Mouse (Mus musculus): ENCODE measurements around the gene Krtcap2.

Gene Krtcap2

GRCm38 (mm10) chr3:89225918-89226317 is 19.8 kb upstream of the Krtcap2 start:
- no peak for DNase-seq (ENCODE audit: low spot score)

- DNase-seq (ENCODE audit: low spot score), result no peak
Observed at GRCm38 (mm10) chr3:89226361-89226760, 19.4 kb upstream of the Krtcap2 start.

- DNase-seq (ENCODE audit: low spot score), result no peak
Observed at GRCm38 (mm10) chr3:89226900-89227299, 18.9 kb upstream of the Krtcap2 start, which contains the start of gene Mtx1. TSS of gene Mtx1 (minus strand) at chr3:89227088.

- peak; percentile 84 for DNase-seq (ENCODE audit: low spot score)
Observed at GRCm38 (mm10) chr3:89227307-89228179, 18.2 kb upstream of the Krtcap2 start.

GRCm38 (mm10) chr3:89228180-89228549 is 17.6 kb upstream of the Krtcap2 start:
- peak; percentile 78 for DNase-seq (ENCODE audit: low spot score)

GRCm38 (mm10) chr3:89228836-89229235 is 16.9 kb upstream of the Krtcap2 start, which contains the start of gene Muc1:
TSS of gene Muc1 (plus strand) at chr3:89229057.
- DNase-seq (ENCODE audit: low spot score), result no peak

- DNase-seq (ENCODE audit: low spot score), result no peak
Observed at GRCm38 (mm10) chr3:89229276-89229675, 16.5 kb upstream of the Krtcap2 start.

- DNase-seq (ENCODE audit: low spot score), result no peak
Observed at GRCm38 (mm10) chr3:89230561-89230960, 15.2 kb upstream of the Krtcap2 start.

GRCm38 (mm10) chr3:89231345-89231744 is 14.4 kb upstream of the Krtcap2 start:
- no peak for DNase-seq (ENCODE audit: low spot score)

- no peak for DNase-seq (ENCODE audit: low spot score)
Observed at GRCm38 (mm10) chr3:89231772-89232275, 13.9 kb upstream of the Krtcap2 start.

GRCm38 (mm10) chr3:89232614-89233013 is 13.2 kb upstream of the Krtcap2 start:
- no peak for DNase-seq (ENCODE audit: low spot score)

GRCm38 (mm10) chr3:89233562-89234110 is 12.1 kb upstream of the Krtcap2 start:
- DNase-seq (ENCODE audit: low spot score), result no peak

- no peak for DNase-seq (ENCODE audit: low spot score)
Observed at GRCm38 (mm10) chr3:89236516-89236915, 9.2 kb upstream of the Krtcap2 start.

GRCm38 (mm10) chr3:89237682-89238081 is 8.1 kb upstream of the Krtcap2 start:
- DNase-seq (ENCODE audit: low spot score), result no peak

GRCm38 (mm10) chr3:89238494-89238893 is 7.3 kb upstream of the Krtcap2 start:
- DNase-seq (ENCODE audit: low spot score), result no peak

- no peak for DNase-seq (ENCODE audit: low spot score)
Observed at GRCm38 (mm10) chr3:89242331-89242895, 3.4 kb upstream of the Krtcap2 start.

- DNase-seq (ENCODE audit: low spot score), result peak; percentile 77
Observed at GRCm38 (mm10) chr3:89243609-89244008, 2.2 kb upstream of the Krtcap2 start.

- DNase-seq (ENCODE audit: low spot score), result peak; percentile 34
Observed at GRCm38 (mm10) chr3:89244158-89244981, 1.4 kb upstream of the Krtcap2 start.

GRCm38 (mm10) chr3:89244982-89245687 is 631 bp upstream of the Krtcap2 start:
- no peak for DNase-seq (ENCODE audit: low spot score)

- peak; percentile 86 for DNase-seq (ENCODE audit: low spot score)
Observed at GRCm38 (mm10) chr3:89246261-89247100, 715 bp downstream of the Krtcap2 start, which contains the start of gene Trim46. TSS of gene Trim46 (minus strand) at chr3:89246309.
